Mouse (Mus musculus) heart, adult 2 months (tissue): ENCODE measurements around the gene Akap5.

Experiments used
- CTCF ChIP-seq: fragments of 200-600 bp; IDR thresholded peaks from 2 replicates; pipeline ENCODE4 v1.8.1; 2022; ENCODE audit warnings: antibody characterized with exemption, mild to moderate bottlenecking, moderate library complexity
- EP300 ChIP-seq: fragments of 200-500 bp; IDR thresholded peaks from 2 replicates; pipeline ENCODE4 v1.6.1; 2011; ENCODE audit warnings: low read depth, low read length, control low read depth; ENCODE audit not compliant: insufficient read depth
- POLR2A ChIP-seq: fragments of 200-500 bp; IDR thresholded peaks from 2 replicates; pipeline ENCODE4 v1.6.1; 2011; ENCODE audit warnings: mild to moderate bottlenecking, low read depth, low read length, control low read depth; ENCODE audit not compliant: insufficient read depth

GRCm38 (mm10) chr12:76278209-76278608 is 46.5 kb upstream of the Akap5 start:
- TF ChIP-seq POLR2A (no peak), CTCF (no peak), EP300 (no peak)
